Mouse (Mus musculus) small intestine, adult 2 months (tissue): ENCODE data around the gene Rnasek. TPM values are rescaled to one million over a fixed set of nuclear protein-coding genes. Genes with fewer than 3 reads are reported as not detected.

ENCODE experiments used
- H3K27ac ChIP-seq: fragments of 200-500 bp; 2 replicates; pipeline ENCODE4 v1.5.1; 2012; ENCODE audit warnings: low read depth, low read length, control low read depth, inconsistent platforms; ENCODE audit not compliant: insufficient read depth
- H3K27me3 ChIP-seq: fragments of 200-500 bp; 2 replicates; pipeline ENCODE4 v1.6.1; 2012; ENCODE audit warnings: mild to moderate bottlenecking, moderate library complexity, low read length, inconsistent platforms; ENCODE audit not compliant: control insufficient read depth, insufficient read depth
- H3K36me3 ChIP-seq: fragments of 200-500 bp; 2 replicates; pipeline ENCODE4 v1.6.1; 2012; ENCODE audit warnings: mild to moderate bottlenecking, low read length, control low read depth, inconsistent platforms; ENCODE audit not compliant: control insufficient read depth, insufficient read depth
- H3K4me1 ChIP-seq: fragments of 200-500 bp; 2 replicates; pipeline ENCODE4 v1.6.1; 2012; ENCODE audit warnings: low read length, inconsistent platforms, mixed read lengths; ENCODE audit not compliant: control insufficient read depth, insufficient read depth, insufficient read length
- H3K4me3 ChIP-seq: fragments of 200-500 bp; 2 replicates; pipeline ENCODE4 v1.5.1; 2012; ENCODE audit warnings: low read depth, mild to moderate bottlenecking, control low read depth, inconsistent platforms, low read length, moderate library complexity
- CTCF ChIP-seq: fragments of 200-500 bp; IDR thresholded peaks from 2 replicates; pipeline ENCODE4 v1.5.1; 2012; ENCODE audit warnings: low read depth, mild to moderate bottlenecking, control low read depth, inconsistent platforms, low read length, moderate library complexity, mixed read lengths; ENCODE audit not compliant: insufficient replicate concordance, insufficient read length; ENCODE audit errors: extremely low read depth
- POLR2A ChIP-seq: fragments of 200-500 bp; IDR thresholded peaks from 2 replicates; pipeline ENCODE4 v1.6.1; 2012; ENCODE audit warnings: low read depth, mild to moderate bottlenecking, control low read depth, inconsistent platforms, low read length, moderate library complexity
- WGBS: fragments of 180-500 bp; shearing (Covaris S2); methylation state at CpG from one replicate; pipeline ENCODE4 v1.1.7; 2018; 5-methylcytosine and 5-hydroxymethylcytosine counted together
- polyA plus RNA-seq: library from polyadenylated mRNA; depleted of rRNA; stranded (reverse); fragments of >200 nt; gene quantifications from 2 replicates; pipeline ENCODE4 v1.2.3, GENCODE M21; 2012

The Rnasek gene
- polyA plus RNA-seq, 1 experiment = 182 TPM

DNA sequence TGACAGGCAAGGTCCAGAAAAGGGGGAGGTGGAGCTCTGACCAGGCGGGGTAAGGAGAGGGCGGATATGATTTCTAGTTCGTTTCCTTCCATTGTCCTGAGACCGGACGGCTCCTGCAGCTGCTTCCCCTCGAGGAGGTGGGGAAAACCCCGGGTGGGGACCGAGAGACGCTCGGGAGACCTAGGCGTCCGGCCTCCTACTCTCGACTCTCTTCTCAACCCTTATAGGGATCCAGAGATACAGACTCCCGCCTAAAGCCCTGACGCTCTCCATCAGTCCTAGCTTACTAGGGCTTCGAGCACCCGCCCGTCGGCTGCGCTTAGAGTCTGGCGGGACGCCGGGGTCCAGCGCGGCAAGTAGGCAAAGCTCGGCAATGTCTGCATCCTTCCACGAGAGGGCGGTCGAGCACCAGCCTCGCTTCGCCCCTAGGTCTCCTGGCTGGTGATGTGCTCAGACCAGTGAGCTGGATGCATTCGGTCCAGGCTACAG is 9.4 kb downstream of the Rnasek start:
- Histone ChIP-seq H3K27ac (0 out of 2 replicates have a peak overlapping the region, but pooled peaks have one; percentile 17), H3K4me3 (peak overlapping the region; percentile 56)
- WGBS = 1% methylated on average over 32 of the region's 32 CpGs

DNA sequence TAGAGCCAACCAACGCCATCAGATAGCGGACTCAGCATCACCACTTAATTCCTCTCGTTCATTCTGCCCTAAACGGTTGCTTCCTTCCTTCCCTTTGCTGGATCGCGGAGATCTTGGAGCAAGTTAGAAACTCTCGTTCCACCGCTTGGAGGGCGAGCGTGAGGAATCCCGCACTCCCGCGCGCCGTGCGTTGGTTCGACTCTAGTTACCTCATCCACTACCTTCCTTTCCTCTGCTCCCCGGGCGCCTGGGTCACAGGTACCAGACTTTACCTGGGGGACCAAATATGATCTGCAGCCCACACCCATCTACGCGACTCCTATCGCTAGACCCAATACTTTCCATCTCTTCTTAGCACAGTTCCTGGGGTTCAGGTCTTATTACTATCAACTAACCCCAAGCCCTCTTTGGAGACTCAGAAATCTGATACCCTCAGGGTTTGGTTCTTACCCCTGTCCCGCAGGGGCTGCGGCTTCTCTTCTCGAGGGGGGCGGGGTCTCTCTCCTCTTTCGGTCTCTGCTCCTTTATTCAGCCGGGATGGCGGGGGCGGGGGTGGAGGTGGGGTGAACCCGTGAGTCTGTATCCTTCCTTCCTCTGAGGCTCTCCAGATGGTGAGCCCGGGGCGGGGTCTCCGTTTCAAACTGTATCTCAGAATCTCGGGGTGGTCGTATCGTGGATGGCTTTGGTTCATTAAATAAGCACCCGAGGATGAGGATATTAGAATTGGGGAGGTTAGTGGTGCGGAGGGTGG is 10.2 kb downstream of the Rnasek start, which contains the start of gene Bcl6b:
TSS of gene Bcl6b (minus strand) at position 539 of the 751 bp plus-strand sequence.
- Histone ChIP-seq H3K4me1 (peaks cover 12% of the 10 kb centered on the region), H3K27ac (peak within 1 kb of the TSS; percentile 29), H3K36me3 (no peaks in the 10 kb centered on the region), H3K27me3 (peaks cover 12% of the 10 kb centered on the region), H3K4me3 (peak within 1 kb of the TSS; percentile 56)
- WGBS = 3% methylated on average over 39 of the region's 39 CpGs
- TF ChIP-seq POLR2A (no peak; the same call in 1 of the 2 replicates), CTCF (no peak)

More for the DNA sequence above, 9.4 kb downstream of the Rnasek start:
- TF ChIP-seq POLR2A = no peak
- peak; percentile 94 for TF ChIP-seq CTCF
- Histone ChIP-seq H3K36me3 (no peaks in the 10 kb centered on the region), H3K27me3 (peaks cover 12% of the 10 kb centered on the region), H3K4me1 (peaks cover 12% of the 10 kb centered on the region)

DNA sequence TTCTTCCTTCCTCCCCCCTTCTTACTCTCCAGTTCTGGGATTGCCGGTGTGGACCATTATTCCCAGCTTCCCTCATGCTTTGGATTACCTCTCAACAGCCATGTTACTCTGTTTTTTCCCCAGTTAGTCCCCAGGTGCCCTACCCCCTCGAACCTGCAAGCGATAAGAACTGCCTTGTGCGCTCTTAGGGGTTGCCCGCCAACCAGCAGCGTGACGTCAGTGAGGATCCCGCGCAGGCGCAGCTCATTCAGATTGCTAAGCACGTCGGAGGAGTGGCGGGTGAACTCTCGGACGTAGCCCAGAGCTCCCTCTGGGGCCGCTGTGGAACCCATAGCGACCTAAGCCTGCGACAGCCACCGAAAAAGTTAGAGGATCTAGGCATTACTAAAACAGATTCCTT is 10.8 kb downstream of the Rnasek start:
- H3K27me3 ChIP-seq = peaks cover 12% of the 10 kb centered on the region
- no peaks in the 10 kb centered on the region for H3K36me3 ChIP-seq
- 1% methylated on average over 19 of the region's 19 CpGs for WGBS
- peaks cover 12% of the 10 kb centered on the region for H3K4me1 ChIP-seq
- TF ChIP-seq CTCF (no peak), POLR2A (no peak)
- H3K27ac ChIP-seq = peak overlapping the region; percentile 29; the same call in 1 of the 2 replicates
- H3K4me3 ChIP-seq = peak overlapping the region; percentile 53

DNA sequence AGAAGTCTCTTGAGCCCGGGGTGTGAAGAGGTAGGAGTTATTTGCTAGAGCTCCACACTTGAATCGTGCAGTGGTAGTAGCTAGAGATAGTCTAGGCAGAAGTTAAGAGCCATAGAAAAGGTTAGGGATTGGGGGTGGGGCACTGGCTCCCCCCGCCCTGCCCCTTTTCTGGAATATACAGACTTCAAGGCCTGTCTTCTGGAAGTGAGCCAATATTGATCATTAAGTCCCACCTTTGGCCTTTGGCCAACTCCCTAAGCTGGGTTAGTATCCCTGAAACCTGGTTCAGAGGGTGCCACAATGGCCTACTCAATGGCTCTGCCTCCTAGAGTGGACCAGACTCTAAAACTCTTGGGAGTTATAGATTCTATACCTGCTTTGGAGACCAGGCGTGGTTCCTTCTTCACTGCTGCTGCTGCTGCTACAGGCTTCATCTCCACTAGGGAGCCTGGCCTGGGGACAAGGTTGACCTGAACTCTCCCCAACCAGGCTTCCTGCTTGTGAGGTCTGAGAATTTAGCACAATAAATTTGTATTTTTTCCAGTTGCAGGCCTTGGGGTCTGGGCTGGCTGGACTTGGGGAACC is 11.9 kb downstream of the Rnasek start:
- 60% methylated on average over 4 of the region's 4 CpGs for WGBS
- H3K4me3 ChIP-seq = no peak overlapping the region
- peaks cover 12% of the 10 kb centered on the region for H3K27me3 ChIP-seq
- TF ChIP-seq CTCF (no peak), POLR2A (no peak)
- no peak overlapping the region for H3K27ac ChIP-seq
- peaks cover 17% of the 10 kb centered on the region for H3K4me1 ChIP-seq
- no peaks in the 10 kb centered on the region for H3K36me3 ChIP-seq

DNA sequence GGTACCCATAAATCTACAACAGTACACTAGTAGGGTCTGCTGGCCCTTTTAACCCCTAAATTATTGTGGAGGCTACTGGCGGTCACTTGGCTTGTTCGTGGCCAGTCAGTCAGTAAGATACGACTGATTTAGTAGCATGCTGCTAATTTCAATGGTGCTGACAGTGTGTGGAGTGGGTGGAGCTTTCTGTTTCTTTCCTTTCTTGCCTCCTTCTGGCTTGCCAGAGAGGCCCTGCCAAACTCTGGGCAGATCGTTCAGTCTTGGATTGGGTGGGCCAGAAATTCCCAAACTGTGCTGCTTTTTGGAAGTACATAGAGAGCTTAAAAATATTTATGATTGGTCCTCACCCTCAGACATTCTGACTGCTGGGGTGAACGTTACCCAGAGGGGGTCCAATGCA is 12.5 kb downstream of the Rnasek start:
- no peak for TF ChIP-seq CTCF
- no peak for TF ChIP-seq POLR2A
- WGBS = 26% methylated on average over 5 of the region's 5 CpGs
- peaks cover 20% of the 10 kb centered on the region for H3K4me1 ChIP-seq
- H3K27me3 ChIP-seq = peaks cover 12% of the 10 kb centered on the region
- H3K27ac ChIP-seq = no peak overlapping the region
- no peaks in the 10 kb centered on the region for H3K36me3 ChIP-seq
- no peak overlapping the region for H3K4me3 ChIP-seq

DNA sequence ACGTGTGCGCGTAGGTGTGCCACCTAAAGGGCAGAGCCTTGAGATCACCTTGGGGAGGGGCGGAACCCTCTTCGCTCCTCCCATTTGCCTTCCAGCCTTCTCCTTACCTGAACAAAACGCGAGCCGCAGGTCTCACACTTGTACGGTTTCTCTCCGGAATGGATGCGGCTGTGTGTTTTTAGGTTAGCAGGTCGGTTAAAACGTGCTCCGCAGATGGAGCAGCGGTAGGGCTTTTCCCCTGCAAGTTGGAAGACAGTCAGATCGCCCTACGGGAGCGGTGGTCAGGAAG is 13.1 kb downstream of the Rnasek start:
- no peaks in the 10 kb centered on the region for H3K36me3 ChIP-seq
- peaks cover 12% of the 10 kb centered on the region for H3K27me3 ChIP-seq
- 20% methylated on average over 18 of the region's 18 CpGs for WGBS
- H3K4me1 ChIP-seq = peaks cover 22% of the 10 kb centered on the region
- no peak for TF ChIP-seq CTCF
- TF ChIP-seq POLR2A = no peak
- peak overlapping the region; percentile 56 for H3K4me3 ChIP-seq
- no peak overlapping the region for H3K27ac ChIP-seq

DNA sequence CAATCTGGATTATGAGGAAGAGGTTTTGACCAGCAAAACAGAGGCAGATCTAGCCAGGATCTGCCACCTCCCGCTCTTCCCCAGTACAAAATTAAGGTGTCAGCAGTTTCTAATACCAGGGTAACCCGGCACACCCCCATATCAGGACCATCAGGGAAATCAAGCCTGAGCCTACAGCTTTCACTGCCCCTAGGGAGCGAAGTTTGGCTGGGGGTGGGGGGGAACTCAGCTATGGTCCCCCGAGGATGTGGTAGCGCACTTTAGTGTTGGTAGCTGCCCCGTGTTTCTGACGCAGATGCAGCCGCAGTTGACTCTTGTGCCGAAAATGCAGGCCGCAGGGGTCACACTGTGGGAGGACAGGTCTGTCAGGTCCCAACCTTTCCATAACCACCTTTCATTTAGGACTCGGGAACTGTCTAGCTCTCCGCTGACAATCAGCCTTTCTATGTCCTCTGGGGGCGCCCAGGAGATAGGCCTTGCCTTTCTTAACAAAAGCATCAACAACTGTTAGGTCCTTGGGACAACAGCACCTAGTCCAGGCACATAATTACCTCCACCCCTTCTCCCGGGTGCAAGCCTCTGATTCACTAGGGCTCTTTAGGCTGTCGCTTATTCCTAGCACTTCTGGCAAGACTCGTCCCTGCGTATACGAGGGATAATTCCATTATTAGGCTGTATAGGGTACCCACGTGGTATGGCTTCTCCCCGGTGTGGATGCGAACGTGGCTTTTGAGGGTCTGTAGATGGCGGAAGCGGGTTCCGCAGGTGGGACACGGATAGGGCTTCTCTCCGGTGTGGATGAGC is 13.6 kb downstream of the Rnasek start:
- no peak for TF ChIP-seq POLR2A
- TF ChIP-seq CTCF = peak; percentile 23; the same call in 1 of the 2 replicates
- WGBS = 22% methylated on average over 27 of the region's 27 CpGs
- Histone ChIP-seq H3K27ac (no peak overlapping the region), H3K4me1 (peaks cover 22% of the 10 kb centered on the region), H3K36me3 (no peaks in the 10 kb centered on the region), H3K27me3 (peaks cover 12% of the 10 kb centered on the region), H3K4me3 (peak overlapping the region; percentile 56)
